Mouse (Mus musculus) ES-E14 (cell line): Measurements from ENCODE around the gene Notch2.

ENCODE experiments used
- CHD2 ChIP-seq: IDR thresholded peaks from 2 replicates; pipeline ENCODE4 v1.6.1; 2014; ENCODE audit warnings: mild to moderate bottlenecking, low read depth, low read length, inconsistent platforms
- HCFC1 ChIP-seq: IDR thresholded peaks from 2 replicates; pipeline ENCODE4 v1.6.1; 2012; ENCODE audit warnings: low read length, inconsistent platforms, borderline replicate concordance; ENCODE audit not compliant: insufficient read depth
- MAFK ChIP-seq: IDR thresholded peaks from 2 replicates; pipeline ENCODE4 v1.6.1; 2014; ENCODE audit warnings: mild to moderate bottlenecking, low read depth, low read length, inconsistent platforms; ENCODE audit not compliant: insufficient read depth
- ZC3H11A ChIP-seq: IDR thresholded peaks from 2 replicates; pipeline ENCODE4 v1.6.1; 2012; ENCODE audit warnings: low read depth, mild to moderate bottlenecking, inconsistent platforms, low read length, borderline replicate concordance
- ZNF384 ChIP-seq: IDR thresholded peaks from 2 replicates; pipeline ENCODE4 v1.6.1; 2012; ENCODE audit warnings: low read depth, low read length, inconsistent platforms

- TF ChIP-seq ZNF384 (no peak), CHD2 (no peak), MAFK (no peak), ZC3H11A (no peak), HCFC1 (no peak)
These were observed 54.6 kb downstream of the Notch2 start for GRCm38 (mm10) chr3:98067852-98068491.
